Mouse (Mus musculus): ENCODE results near the gene Prkcd.

- TF ChIP-seq GATA1 (IDR thresholded peaks at IDR 0.05; ENCODE audit: borderline replicate concordance, low read length) (no peak), FLI1 (IDR thresholded peaks at IDR 0.05; ENCODE audit: low read length) (no peak)
Observed at GRCm38 (mm10) chr14:30653943-30654659, 28.1 kb upstream of the Prkcd start, which contains the start of gene Rft1.

Data from megakaryocyte, embryonic 14.5 days (primary cell).